Mouse (Mus musculus) kidney, adult 2 months (tissue): Measurements from ENCODE around the gene Igsf9.

Experiments used
- CTCF ChIP-seq: fragments of 200-500 bp; conservative IDR thresholded peaks from 2 replicates; pipeline ENCODE4 v1.5.1; 2011; ENCODE audit warnings: low read depth, mild to moderate bottlenecking, control low read depth, low read length, moderate library complexity, mixed read lengths; ENCODE audit not compliant: insufficient read depth, insufficient read length
- POLR2A ChIP-seq: fragments of 200-500 bp; IDR thresholded peaks from one replicate; pipeline ENCODE4 v1.6.1; 2011; ENCODE audit warnings: low read depth, low read length, control low read depth

DNA sequence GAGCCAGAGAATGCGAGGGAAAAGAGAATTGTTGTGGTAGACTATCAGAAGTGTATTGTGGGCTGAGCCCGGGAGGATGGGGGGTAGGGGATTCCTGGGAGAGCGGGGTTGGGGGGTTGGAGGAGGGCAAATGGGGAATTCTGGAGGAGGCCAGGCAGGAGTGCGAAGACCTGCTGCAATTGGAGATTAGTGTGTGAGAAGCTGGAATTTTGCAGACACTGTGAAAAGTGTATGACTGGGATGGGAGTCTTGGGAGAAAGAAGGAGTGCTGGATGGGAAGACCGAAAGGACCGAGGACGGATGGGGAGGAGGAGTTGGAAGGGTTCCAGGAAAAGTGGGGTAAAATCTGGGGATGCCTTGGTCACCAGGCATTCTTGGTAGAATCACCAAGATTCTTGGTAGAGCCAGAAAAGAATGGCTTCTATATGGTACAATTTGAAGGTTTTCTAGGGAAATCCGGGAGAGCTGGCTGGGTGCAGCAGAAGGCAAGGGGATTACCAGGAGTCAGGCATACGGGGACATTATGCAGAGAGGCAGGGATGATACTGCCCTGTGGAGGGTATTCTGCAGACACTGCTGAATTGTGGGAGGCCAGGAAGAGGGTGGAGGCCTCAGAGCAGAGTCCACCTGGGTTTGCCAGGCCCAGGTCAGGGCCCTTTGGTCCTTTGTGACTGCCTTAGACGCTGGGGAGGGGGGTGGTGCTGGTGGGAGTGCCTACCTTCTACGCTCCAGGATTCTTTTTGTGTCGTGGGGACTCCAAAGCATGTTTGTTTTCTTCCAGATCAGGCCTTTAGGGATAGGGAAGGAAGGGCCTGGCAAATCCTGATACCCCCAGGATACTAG is 1.2 kb downstream of the Igsf9 start:
- TF ChIP-seq CTCF: no peak
- no peak for TF ChIP-seq POLR2A
